Mouse (Mus musculus) lung, postnatal 0 days (tissue): ENCODE measurements around the gene P4ha2. TPM values are rescaled to one million over a fixed set of nuclear protein-coding genes. Genes with fewer than 3 reads are reported as not detected.
A peak's percentile ranks its signal among the peaks of the same experiment; 100 is the strongest.

Experiments
- ATAC-seq: fragments of 200-750 bp; cut with Nextera tagmentation; 2 replicates; pipeline ENCODE4 v1.8.0; 2017; ENCODE audit warnings: moderate library complexity
- DNase-seq: peaks from one replicate; pipeline ENCODE4 v3.0.0-alpha.2; 2016; ENCODE audit warnings: low spot score
- H3K27ac ChIP-seq: fragments of 300-500 bp; sonication (generic); 2 replicates; pipeline ENCODE4 v1.5.1; 2014; ENCODE audit warnings: antibody characterized with exemption, mild to moderate bottlenecking, low read length, mixed read lengths
- H3K27me3 ChIP-seq: fragments of 300-500 bp; sonication (generic); replicated peaks from 2 replicates; pipeline ENCODE4 v1.6.1; 2014; ENCODE audit warnings: low read length, mixed read lengths; ENCODE audit not compliant: insufficient read depth
- H3K36me3 ChIP-seq: fragments of 300-500 bp; sonication (generic); 2 replicates; pipeline ENCODE4 v1.6.1; 2014; ENCODE audit warnings: low read length, mixed read lengths; ENCODE audit not compliant: insufficient read depth
- H3K4me1 ChIP-seq: fragments of 300-500 bp; sonication (generic); 2 replicates; pipeline ENCODE4 v1.6.1; 2014; ENCODE audit warnings: antibody characterized with exemption, low read depth, low read length, mixed read lengths; ENCODE audit not compliant: insufficient read depth
- H3K4me2 ChIP-seq: fragments of 300-500 bp; sonication (generic); replicated peaks from 2 replicates; pipeline ENCODE4 v1.6.1; 2014; ENCODE audit warnings: low read depth, mild to moderate bottlenecking, low read length, moderate library complexity, mixed read lengths
- H3K4me3 ChIP-seq: fragments of 300-500 bp; sonication (generic); 2 replicates; pipeline ENCODE4 v1.5.1; 2014; ENCODE audit warnings: low read depth, low read length
- H3K9ac ChIP-seq: fragments of 300-500 bp; sonication (generic); replicated peaks from 2 replicates; pipeline ENCODE4 v1.6.1; 2014; ENCODE audit warnings: low read depth, mild to moderate bottlenecking
- H3K9me3 ChIP-seq: fragments of 300-500 bp; sonication (generic); 2 replicates; pipeline ENCODE4 v1.6.1; 2016; ENCODE audit warnings: low read length, mixed read lengths
- CTCF ChIP-seq: IDR thresholded peaks from 2 replicates; pipeline ENCODE4 v1.5.1; 2016; ENCODE audit warnings: antibody characterized with exemption, mild to moderate bottlenecking
- EP300 ChIP-seq: IDR thresholded peaks from 2 replicates; pipeline ENCODE4 v1.6.1; 2016; ENCODE audit warnings: antibody characterized with exemption, mild to moderate bottlenecking, control low read depth
- WGBS: fragments of 180-500 bp; shearing (Covaris S2); extraction: QIAGEN DNeasy Blood & Tissue Kit; methylation state at CpG from one replicate; pipeline ENCODE4 v1.1.7; 2014; 5-methylcytosine and 5-hydroxymethylcytosine counted together
- polyA plus RNA-seq: library from polyadenylated mRNA; unstranded; fragments of >200 nt; fragmentation: Nextera tagmentation; extraction: Ambion mirVana; gene quantifications from 2 replicates; pipeline ENCODE4 v1.2.1, GENCODE M21; 2015

The P4ha2 gene
- polyA plus RNA-seq, result 21.4 and 26.5 TPM in 2 replicates

DNA sequence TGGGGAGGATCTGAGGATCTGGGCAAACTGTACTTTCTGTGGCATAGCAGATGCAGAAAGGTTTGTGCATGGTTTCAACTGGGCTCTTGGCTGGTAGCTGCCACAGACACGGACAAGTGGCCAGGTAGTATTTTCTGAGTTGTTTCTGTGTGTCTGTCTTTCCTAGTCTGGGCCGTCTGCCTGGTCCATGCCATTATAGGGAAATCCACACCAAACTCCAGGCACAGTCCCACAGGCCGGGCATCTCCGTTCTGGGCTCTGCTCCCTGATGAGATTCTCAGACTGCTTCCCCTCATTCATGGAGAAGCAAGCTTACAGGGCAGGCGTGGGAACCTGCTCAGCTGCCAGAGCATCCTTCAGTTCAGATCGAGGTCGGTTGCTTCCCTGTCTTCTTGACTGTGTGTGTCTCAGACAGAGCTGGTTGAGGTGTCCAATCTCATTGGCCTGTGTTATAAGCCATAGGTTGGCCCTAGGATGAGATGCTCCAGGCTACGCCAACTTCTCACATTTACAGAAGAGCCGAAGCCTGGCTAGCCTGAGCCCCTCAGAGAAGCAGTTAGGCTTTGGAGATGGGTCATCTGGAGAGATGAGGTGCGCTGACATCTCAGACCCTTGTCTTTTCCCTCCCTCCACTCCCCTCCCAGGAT is at the start of gene P4ha2:
Gene P4ha2 (plus strand): TSS at position 51 of the 647 bp plus-strand sequence.
- Histone ChIP-seq H3K9me3 (no peaks in the 10 kb centered on the region), H3K36me3 (no peaks in the 10 kb centered on the region), H3K4me1 (0 out of 2 replicates have a peak, but pooled peaks cover 4% of the 10 kb centered on the region), H3K27me3 (no peaks in the 10 kb centered on the region), H3K9ac (peak within 1 kb of the TSS; percentile 66), H3K4me3 (peak within 1 kb of the TSS; percentile 69), H3K4me2 (peak within 1 kb of the TSS; percentile 83), H3K27ac (no peak within 1 kb of the TSS)
- WGBS, result 57% methylated on average over 10 of the region's 10 CpGs
- TF ChIP-seq EP300 (no peak), CTCF (no peak)
- DNase-seq (peak; percentile 4), ATAC-seq (no peak)

GRCm38 (mm10) chr11:54050205-54050604 is 49.7 kb upstream of the P4ha2 start:
- TF ChIP-seq EP300 (no peak), CTCF (no peak)
- Histone ChIP-seq H3K9me3 (no peaks in the 10 kb centered on the region), H3K4me1 (no peaks in the 10 kb centered on the region), H3K4me2 (no peak overlapping the region), H3K27me3 (no peaks in the 10 kb centered on the region), H3K27ac (no peak overlapping the region), H3K36me3 (no peaks in the 10 kb centered on the region), H3K9ac (no peak overlapping the region), H3K4me3 (no peak overlapping the region)
- no peak for DNase-seq
- WGBS, result 80% methylated on average over 2 of the region's 2 CpGs
- ATAC-seq, result no peak

- Histone ChIP-seq H3K4me3 (no peak overlapping the region), H3K4me1 (no peaks in the 10 kb centered on the region), H3K27ac (no peak overlapping the region), H3K9ac (no peak overlapping the region), H3K36me3 (no peaks in the 10 kb centered on the region), H3K4me2 (no peak overlapping the region), H3K27me3 (no peaks in the 10 kb centered on the region), H3K9me3 (no peaks in the 10 kb centered on the region)
- ATAC-seq (no peak), DNase-seq (no peak)
- WGBS, result 69% methylated on average over 7 of the region's 7 CpGs
- TF ChIP-seq EP300, result no peak
- TF ChIP-seq CTCF, result no peak
Measured at GRCm38 (mm10) chr11:54051161-54051560, 48.7 kb upstream of the P4ha2 start.

- Histone ChIP-seq H3K36me3 (no peaks in the 10 kb centered on the region), H3K27ac (no peak overlapping the region), H3K4me1 (no peaks in the 10 kb centered on the region), H3K27me3 (no peaks in the 10 kb centered on the region), H3K9me3 (no peaks in the 10 kb centered on the region), H3K4me2 (no peak overlapping the region), H3K4me3 (no peak overlapping the region), H3K9ac (no peak overlapping the region)
- ATAC-seq (no peak), DNase-seq (no peak)
- TF ChIP-seq EP300, result no peak
- TF ChIP-seq CTCF, result no peak
- 95% methylated on average over 5 of the region's 5 CpGs for WGBS
Measured at GRCm38 (mm10) chr11:54052128-54052527, 47.8 kb upstream of the P4ha2 start.

DNA sequence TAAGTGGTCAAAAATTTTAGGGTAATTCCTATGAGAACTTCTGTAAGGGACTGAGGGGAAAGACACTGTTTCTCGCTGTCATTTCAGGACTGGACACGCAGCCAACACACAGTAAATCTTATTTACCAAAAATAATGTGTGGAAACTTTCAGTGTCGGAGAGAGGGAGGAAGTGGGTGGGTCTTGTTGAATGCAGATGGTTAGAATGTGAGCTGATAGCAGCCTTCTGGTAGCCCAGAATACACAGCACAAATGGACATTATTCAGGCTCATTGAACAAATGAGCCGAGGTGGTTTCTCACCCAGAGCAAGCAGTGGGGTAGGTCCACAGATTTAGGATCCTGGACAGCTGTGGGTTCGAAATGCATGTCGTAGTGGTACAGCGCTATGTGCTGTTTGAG is 46.8 kb upstream of the P4ha2 start:
- TF ChIP-seq CTCF (no peak), EP300 (no peak)
- no peak overlapping the region for H3K27ac ChIP-seq
- no peak overlapping the region for H3K9ac ChIP-seq
- DNase-seq, result no peak
- H3K27me3 ChIP-seq, result no peaks in the 10 kb centered on the region
- no peaks in the 10 kb centered on the region for H3K4me1 ChIP-seq
- H3K36me3 ChIP-seq, result no peaks in the 10 kb centered on the region
- no peak overlapping the region for H3K4me2 ChIP-seq
- no peak overlapping the region for H3K4me3 ChIP-seq
- 67% methylated on average over 7 of the region's 7 CpGs for WGBS
- no peak for ATAC-seq
- H3K9me3 ChIP-seq, result no peaks in the 10 kb centered on the region

- Histone ChIP-seq H3K4me1 (no peaks in the 10 kb centered on the region), H3K36me3 (no peaks in the 10 kb centered on the region), H3K9me3 (no peaks in the 10 kb centered on the region), H3K27ac (no peak overlapping the region), H3K4me3 (no peak overlapping the region), H3K4me2 (no peak overlapping the region), H3K9ac (no peak overlapping the region), H3K27me3 (no peaks in the 10 kb centered on the region)
- DNase-seq (peak; percentile 84), ATAC-seq (no peak)
- peak; percentile 84 for TF ChIP-seq CTCF
- TF ChIP-seq EP300, result no peak
- 24% methylated on average over 5 of the region's 6 CpGs for WGBS
Measured at GRCm38 (mm10) chr11:54054257-54054656, 45.6 kb upstream of the P4ha2 start.

DNA sequence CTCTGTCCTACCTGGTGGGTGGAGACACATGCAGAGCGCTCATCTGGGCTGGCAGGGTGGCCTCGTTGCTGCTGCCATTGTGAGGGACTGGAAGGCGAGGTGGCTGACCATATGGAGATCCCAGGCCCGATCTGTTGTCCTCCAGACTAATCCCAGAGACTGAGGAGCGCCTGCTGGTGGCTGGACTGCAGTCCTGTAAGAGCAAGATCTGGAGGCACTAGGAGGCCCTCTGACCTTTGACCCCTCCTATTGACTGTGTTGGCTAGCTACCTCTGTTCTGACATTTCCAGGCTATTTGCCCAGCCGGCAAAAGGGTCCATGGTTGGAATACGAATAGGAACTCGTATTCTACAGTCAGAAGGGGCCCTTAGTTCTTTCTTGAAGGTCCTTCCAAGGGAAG is 43.8 kb upstream of the P4ha2 start:
- Histone ChIP-seq H3K9me3 (no peaks in the 10 kb centered on the region), H3K9ac (no peak overlapping the region), H3K27me3 (no peaks in the 10 kb centered on the region), H3K4me3 (no peak overlapping the region), H3K4me1 (peaks cover 6% of the 10 kb centered on the region), H3K4me2 (no peak overlapping the region), H3K36me3 (no peaks in the 10 kb centered on the region), H3K27ac (no peak overlapping the region)
- TF ChIP-seq CTCF (no peak), EP300 (no peak)
- ATAC-seq (no peak), DNase-seq (no peak)
- WGBS, result 64% methylated on average over 8 of the region's 8 CpGs
